Mouse (Mus musculus) lung, adult 2 months (tissue): ENCODE data around the gene Lcor. TPM values are rescaled to one million over a fixed set of nuclear protein-coding genes. Genes with fewer than 3 reads are reported as not detected.

Experiments
- DNase-seq: peaks from one replicate; pipeline ENCODE4 v3.0.0; 2022
- H3K4me1 ChIP-seq: fragments of 200-500 bp; 2 replicates; pipeline ENCODE4 v1.6.1; 2011; ENCODE audit warnings: low read length; ENCODE audit not compliant: control insufficient read depth, insufficient read depth
- H3K4me3 ChIP-seq: fragments of 200-500 bp; replicated peaks from 2 replicates; pipeline ENCODE3; 2011; ENCODE audit warnings: low read depth, mild to moderate bottlenecking, control low read depth, low read length; ENCODE audit errors: extremely low read depth
- CTCF ChIP-seq: fragments of 200-500 bp; IDR thresholded peaks from 2 replicates; pipeline ENCODE4 v1.5.1; 2011; ENCODE audit warnings: mild to moderate bottlenecking, low read length, control low read depth; ENCODE audit not compliant: insufficient read depth
- POLR2A ChIP-seq: fragments of 200-500 bp; IDR thresholded peaks from 2 replicates; pipeline ENCODE4 v1.6.1; 2011; ENCODE audit warnings: low read depth, mild to moderate bottlenecking, control low read depth, low read length, borderline replicate concordance; ENCODE audit errors: extremely low read depth
- WGBS: fragments of 180-500 bp; shearing (Covaris S2); methylation state at CpG from one replicate; pipeline ENCODE4 v1.1.7; 2018; 5-methylcytosine and 5-hydroxymethylcytosine counted together
- polyA plus RNA-seq: library from polyadenylated mRNA; depleted of rRNA; stranded (reverse); fragments of >200 nt; gene quantifications from 2 replicates; pipeline ENCODE4 v1.2.3, GENCODE M21; 2012; rRNA removed

Gene Lcor
- polyA plus RNA-seq, result 2.5 and 3.3 TPM in 2 replicates

DNA sequence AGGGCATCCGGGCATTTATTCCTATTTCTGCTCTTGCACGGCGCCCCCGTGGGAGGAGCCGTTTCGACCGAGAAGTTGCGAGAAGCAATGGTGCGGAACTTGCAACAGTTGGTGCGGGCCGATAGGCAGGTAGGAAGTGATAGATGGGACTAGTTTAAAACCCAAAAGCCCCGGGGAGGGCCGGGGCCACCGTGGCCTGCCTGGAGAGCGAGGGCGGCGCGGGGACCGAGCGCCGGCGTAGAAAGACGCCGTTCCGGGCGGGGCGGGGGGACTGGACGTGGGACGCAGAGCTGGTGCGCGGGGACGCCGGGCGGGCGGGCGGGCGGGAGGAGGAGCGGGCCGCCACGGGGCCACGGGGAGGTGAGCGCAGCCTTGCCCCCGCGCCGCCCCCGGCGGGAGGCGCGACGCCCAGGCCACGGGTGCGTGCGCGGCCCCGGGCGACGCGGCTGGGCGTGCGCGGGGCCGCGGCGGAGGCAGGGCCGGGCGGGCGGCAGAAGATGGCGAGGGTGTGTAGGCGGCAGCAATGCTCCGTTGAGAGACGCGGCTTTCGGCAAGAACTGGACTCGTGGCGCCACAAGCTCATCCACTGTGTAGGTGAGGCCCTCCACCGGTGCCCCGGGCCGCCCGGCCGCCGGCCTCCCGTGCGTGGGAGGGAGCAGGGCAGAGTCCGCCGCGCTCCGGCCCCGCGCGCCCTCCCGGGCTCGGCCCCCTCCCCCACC, at the start of gene Lcor:
Gene Lcor (plus strand): TSS at position 448 of the 719 bp plus-strand sequence.
- peak; percentile 90 for DNase-seq
- TF ChIP-seq POLR2A (peak; percentile 86), CTCF (no peak)
- peak within 1 kb of the TSS; percentile 97 for H3K4me3 ChIP-seq
- WGBS, result under 1% methylated on average over 76 of the region's 92 CpGs
- peaks cover 12% of the 10 kb centered on the region for H3K4me1 ChIP-seq

DNA sequence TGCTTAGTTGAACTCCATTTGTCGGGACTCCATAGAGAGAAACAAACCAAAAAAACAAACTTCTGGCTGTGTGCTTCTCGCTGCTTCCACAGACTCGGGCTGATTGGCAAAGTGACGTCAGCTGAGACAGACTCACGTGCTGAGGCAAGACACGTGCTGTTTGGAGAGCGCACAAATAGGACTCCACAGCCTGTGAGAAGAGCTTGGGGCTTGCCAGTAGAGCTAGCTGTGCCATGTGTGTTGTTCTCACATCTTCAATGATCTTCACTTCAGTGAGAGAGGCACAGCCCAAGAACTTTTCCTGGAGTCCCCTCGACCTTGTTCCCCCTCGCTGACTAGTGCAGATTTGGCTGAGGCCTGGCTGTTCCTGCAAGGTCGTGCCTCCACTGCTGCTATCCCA, 47.1 kb upstream of the Lcor start:
- 82% methylated on average over 10 of the region's 10 CpGs for WGBS
- no peak for DNase-seq
- no peak overlapping the region for H3K4me3 ChIP-seq
- H3K4me1 ChIP-seq, result no peaks in the 10 kb centered on the region
- TF ChIP-seq CTCF (no peak), POLR2A (no peak)

DNA sequence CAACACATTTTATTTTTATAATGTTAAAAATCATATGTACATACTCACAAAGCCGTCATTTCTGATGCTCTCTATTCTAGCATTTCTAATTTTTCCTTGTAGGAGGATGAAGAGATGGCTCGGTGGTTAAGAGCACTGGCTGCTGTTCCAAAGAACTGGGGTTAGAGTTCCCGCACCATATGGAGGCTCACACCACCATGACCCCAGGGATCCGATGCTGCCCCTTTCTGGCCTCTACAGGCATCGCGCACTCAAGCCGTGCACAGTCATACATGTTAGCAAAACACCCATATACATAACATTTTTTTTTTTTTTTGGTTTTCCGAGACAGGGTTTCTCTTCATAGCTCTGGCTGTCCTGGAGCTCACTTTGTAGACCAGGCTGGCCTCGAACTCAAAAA, 46.0 kb upstream of the Lcor start:
- H3K4me3 ChIP-seq, result no peak overlapping the region
- DNase-seq, result no peak
- H3K4me1 ChIP-seq, result no peaks in the 10 kb centered on the region
- WGBS, result 94% methylated on average over 9 of the region's 9 CpGs
- no peak for TF ChIP-seq POLR2A
- TF ChIP-seq CTCF, result no peak

DNA sequence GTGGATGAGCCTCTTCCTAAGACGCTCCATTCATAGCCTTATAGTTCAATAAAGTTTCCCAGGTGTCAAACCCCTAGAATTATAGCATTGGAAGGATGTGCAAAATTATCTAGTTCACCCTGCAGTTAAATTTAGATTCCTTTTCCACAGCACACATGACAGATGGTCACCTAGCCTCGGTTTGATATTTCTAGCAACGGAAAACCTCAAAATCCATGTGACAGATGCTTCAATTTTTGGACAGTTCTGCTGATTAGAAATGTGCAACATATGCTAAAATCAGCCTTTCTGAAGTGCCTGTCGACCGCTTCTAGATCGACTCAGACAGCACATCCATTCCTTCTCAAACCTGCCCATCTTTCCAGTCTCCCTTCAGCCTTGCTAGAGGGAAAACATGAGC, 43.5 kb upstream of the Lcor start:
- peaks cover 2% of the 10 kb centered on the region; the same call in 1 of the 2 replicates for H3K4me1 ChIP-seq
- H3K4me3 ChIP-seq, result no peak overlapping the region
- TF ChIP-seq POLR2A (no peak), CTCF (no peak)
- 84% methylated on average over 6 of the region's 6 CpGs for WGBS
- DNase-seq, result no peak

DNA sequence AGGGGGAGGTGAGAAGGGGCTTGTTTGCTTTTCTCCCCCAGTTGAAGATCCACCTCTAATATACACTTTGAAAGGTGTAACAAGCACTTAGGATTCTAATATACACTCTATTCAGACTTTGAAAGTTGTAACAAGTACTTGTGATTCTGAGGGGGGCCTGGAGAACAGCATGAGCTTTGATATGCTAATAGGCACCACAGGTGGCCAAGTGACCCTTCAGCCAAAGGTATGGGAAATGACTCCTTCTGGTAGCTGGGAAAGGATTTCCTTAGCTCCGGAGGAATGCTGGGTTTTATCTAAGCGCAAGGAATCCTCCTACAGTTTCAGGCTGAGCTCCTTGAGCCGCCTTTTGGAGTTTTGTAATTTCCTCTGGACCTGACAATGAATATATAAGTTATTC, 41.0 kb upstream of the Lcor start:
- 50% methylated on average over 3 of the region's 3 CpGs for whole genome bisulfite sequencing

DNA sequence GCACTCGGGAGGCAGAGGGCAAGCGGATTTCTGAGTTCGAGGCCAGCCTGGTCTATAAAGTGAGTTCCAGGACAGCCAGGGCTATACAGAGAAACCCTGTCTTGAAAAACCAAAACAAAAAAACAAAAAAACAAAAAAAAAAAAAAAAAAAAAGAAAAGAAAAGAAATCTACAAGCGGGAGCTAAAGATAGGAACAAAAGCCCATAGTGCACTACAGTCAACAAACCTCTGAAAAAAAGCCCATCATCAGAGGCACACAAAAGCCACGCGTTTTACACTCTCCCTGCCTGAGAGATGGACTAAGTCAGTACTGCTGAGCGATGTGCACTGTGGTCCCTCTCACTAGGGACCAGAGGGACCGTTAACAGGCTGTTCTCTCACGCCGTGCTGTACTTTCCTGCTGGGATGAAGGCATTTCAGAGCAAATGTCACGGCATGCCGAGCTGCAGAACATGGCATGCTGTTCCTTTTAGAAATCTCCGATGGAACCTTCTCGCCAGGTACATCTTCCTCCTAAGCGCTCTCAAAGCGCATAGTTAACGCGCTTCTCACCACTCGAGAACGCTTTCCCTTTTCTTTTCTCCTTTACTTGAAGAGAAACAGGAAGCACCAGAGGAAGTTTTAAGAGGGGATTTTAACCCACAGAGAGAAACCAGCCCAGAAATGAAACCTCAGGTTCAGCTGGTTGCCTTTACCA, 40.4 kb upstream of the Lcor start:
- no peak for DNase-seq
- no peak for TF ChIP-seq CTCF
- TF ChIP-seq POLR2A, result no peak
- WGBS, result 18% methylated on average over 20 of the region's 20 CpGs
- H3K4me3 ChIP-seq, result peak overlapping the region; percentile 10
- peaks cover 2% of the 10 kb centered on the region; the same call in 1 of the 2 replicates for H3K4me1 ChIP-seq

More for the DNA sequence above, 41.0 kb upstream of the Lcor start:
- TF ChIP-seq CTCF (no peak), POLR2A (no peak)
- DNase-seq, result no peak
- Histone ChIP-seq H3K4me1 (peaks cover 2% of the 10 kb centered on the region; the same call in 1 of the 2 replicates), H3K4me3 (no peak overlapping the region)

DNA sequence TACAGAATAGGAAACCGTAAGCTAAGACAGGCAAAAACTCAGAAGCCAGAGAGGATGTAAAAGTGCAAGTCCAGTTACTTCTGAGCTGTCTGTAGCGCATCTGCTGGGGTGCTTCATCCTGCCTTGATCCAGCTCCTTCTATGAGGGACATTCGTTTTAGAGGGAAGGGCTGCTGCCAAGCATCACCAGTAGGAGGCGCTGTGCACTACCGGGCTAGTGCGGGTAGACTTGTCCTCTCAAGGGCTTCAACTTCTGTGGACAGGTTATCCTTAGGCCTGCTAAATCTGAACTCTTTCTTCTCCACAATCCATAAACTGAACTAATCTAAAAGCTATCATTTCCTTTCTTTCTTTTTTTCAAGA, 39.8 kb upstream of the Lcor start:
- peak; percentile 52 for DNase-seq
- Histone ChIP-seq H3K4me3 (no peak overlapping the region), H3K4me1 (peaks cover 2% of the 10 kb centered on the region; the same call in 1 of the 2 replicates)
- peak; percentile 88 for TF ChIP-seq CTCF
- TF ChIP-seq POLR2A, result no peak
- WGBS, result 15% methylated on average over 6 of the region's 6 CpGs

DNA sequence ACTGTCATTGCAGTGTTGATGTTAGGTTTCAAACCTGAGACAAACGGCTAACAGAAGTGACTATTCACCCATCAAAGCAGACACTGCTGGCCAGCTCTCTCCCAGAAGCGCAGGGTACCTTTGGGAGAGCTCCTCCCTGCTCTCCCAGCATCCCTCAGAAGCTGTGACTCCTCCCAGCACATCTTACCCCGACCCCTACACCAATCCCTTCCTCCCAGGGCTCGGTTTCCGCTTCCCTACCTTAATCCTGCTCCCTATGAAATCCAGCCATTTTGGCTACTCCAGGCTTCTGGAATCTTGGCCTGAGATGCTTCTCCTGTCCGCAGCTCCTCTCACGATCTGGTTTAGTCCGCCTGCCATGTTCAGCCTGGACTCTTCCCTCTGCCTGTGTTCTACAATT, 37.9 kb upstream of the Lcor start:
- H3K4me3 ChIP-seq, result no peak overlapping the region
- no peak for TF ChIP-seq POLR2A
- TF ChIP-seq CTCF, result no peak
- H3K4me1 ChIP-seq, result peaks cover 2% of the 10 kb centered on the region; the same call in 1 of the 2 replicates
- no peak for DNase-seq
- 42% methylated on average over 8 of the region's 8 CpGs for WGBS

DNA sequence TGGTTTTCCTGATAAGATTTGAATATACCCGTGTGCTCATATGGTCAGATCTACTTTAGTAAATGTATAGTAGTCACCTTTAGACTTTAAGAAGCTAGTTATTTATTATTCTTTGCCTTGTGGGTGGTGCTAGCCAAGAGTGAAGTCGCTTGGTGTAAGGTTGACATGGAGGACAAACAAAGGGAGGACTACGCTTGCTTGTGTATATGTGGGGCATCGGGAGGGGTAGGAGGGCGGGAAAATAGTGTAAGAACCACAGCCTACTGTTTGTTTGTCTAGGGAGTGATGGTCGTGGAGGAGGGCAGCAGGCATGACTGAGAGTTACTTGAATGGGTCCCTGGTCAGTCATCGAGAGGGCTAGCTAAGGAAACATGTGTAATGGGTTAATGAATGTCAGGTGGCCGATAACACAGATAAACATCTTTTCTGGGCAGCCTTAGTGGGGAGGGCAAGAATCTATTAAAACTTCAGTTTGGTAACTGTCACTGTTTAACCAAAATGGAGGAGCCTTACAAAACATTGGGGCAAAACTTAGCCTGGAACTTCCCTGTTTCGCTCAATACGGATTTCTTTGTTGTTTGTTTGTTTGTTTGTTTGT, 37.3 kb upstream of the Lcor start:
- Histone ChIP-seq H3K4me3 (no peak overlapping the region), H3K4me1 (peaks cover 2% of the 10 kb centered on the region; the same call in 1 of the 2 replicates)
- WGBS, result 35% methylated on average over 10 of the region's 10 CpGs
- TF ChIP-seq POLR2A (no peak), CTCF (no peak)
- no peak for DNase-seq

DNA sequence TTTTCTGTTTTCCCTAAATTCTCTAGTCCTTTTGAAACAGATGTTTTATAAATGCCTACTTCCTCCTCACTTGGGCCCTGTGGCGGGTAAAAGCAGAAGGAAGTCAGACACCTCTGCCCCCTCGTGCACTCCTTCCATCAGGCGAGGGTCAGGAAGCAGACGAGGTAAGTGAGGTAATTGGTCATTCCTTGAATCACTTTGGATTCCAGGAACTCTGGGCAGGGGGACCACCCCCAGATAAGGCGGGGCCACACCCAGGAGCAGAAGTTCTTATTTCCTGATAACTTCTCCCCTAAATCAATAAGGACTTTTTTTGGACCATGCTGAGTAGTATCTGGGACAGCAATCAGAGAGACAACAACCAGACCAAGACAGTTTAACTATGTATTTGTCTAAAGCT, 36.7 kb upstream of the Lcor start:
- peaks cover 2% of the 10 kb centered on the region; the same call in 1 of the 2 replicates for H3K4me1 ChIP-seq
- DNase-seq, result no peak
- H3K4me3 ChIP-seq, result no peak overlapping the region
- 45% methylated on average over 5 of the region's 5 CpGs for WGBS
- no peak for TF ChIP-seq CTCF
- no peak for TF ChIP-seq POLR2A
